Mouse (Mus musculus): Measurements from ENCODE around the gene Nxn.

GRCm38 (mm10) chr11:76311224-76312000 is 87.5 kb downstream of the Nxn start:
- TF ChIP-seq CTCF (IDR thresholded peaks at IDR 0.05), result no peak
- no peak for TF ChIP-seq EP300 (IDR thresholded peaks at IDR 0.05)

Measured in lung, postnatal 0 days (tissue).